Mouse (Mus musculus): ENCODE data around the gene Rpl13.
"Not testable (repeated sequence)": the region's sequence is repeated elsewhere in the genome, so short reads cannot be mapped to it uniquely, and the experiment has no call there.

The Rpl13 gene

GRCm38 (mm10) chr8:123102855-123103254 lies 705 bp downstream of the Rpl13 start:
- POLR2A ChIA-PET: interaction anchor here in 3 of 4 experiments (0.6 to 2.8 kb wide), 57 partner anchors 9 to 580 kb away, joined by 3 to 15 read pairs (median 4); partner anchors contain the start of genes Chmp1a (in 3 of the 3), Spata33 (in 3 of the 3), Ankrd11 (in 2 of the 3) and Spata2l (in 2 of the 3)
- CTCF ChIA-PET: not testable (repeated sequence)

GRCm38 (mm10) chr8:123103285-123103684 lies 1.1 kb downstream of the Rpl13 start:
- ChIA-PET CTCF (no interaction called here), POLR2A (interaction anchor here in 3 of 4 experiments (0.6 to 2.8 kb wide), 72 partner anchors 8 to 1742 kb away, joined by 3 to 15 read pairs (median 4); partner anchors contain the start of genes Chmp1a (in 3 of the 3), Spata33 (in 3 of the 3), Ankrd11 (in 2 of the 3) and Spata2l (in 2 of the 3))

- POLR2A ChIA-PET: interaction anchor here (0.6 to 2.8 kb wide), 71 partner anchors 9 to 1741 kb away, joined by 3 to 15 read pairs (median 4); partner anchors contain the start of genes Chmp1a (in 3 of the 4), Spata33 (in 3 of the 4), Spata2l (in 2 of the 4) and Ankrd11 (in 1 of the 4)
Observed at GRCm38 (mm10) chr8:123104046-123104767, 2.1 kb downstream of the Rpl13 start.

GRCm38 (mm10) chr8:123105553-123106326 lies 3.6 kb downstream of the Rpl13 start:
- CTCF ChIA-PET: interaction anchor here (0.6 to 3.2 kb wide), 25 partner anchors 12 to 753 kb away, joined by 3 to 40 read pairs (median 5); partner anchors contain the start of genes Chmp1a (in 2 of the 4) and Spata33 (in 2 of the 4)
- POLR2A ChIA-PET: interaction anchor here (0.5 to 4.2 kb wide), 59 partner anchors 8 to 811 kb away, joined by 3 to 45 read pairs (median 4); partner anchors contain the start of genes Chmp1a (in 3 of the 4), Spata33 (in 3 of the 4), Spata2l (in 2 of the 4) and Cpne7 (in 1 of the 4)

More at GRCm38 (mm10) chr8:123104046-123104767, 2.1 kb downstream of the Rpl13 start:
- CTCF ChIA-PET: interaction anchor here in 1 of 4 experiments (0.6 kb wide), 1 partner anchor 38 kb away, joined by 3 read pairs; no protein-coding TSS in a partner anchor

- CTCF ChIA-PET: interaction anchor here (0.6 to 3.2 kb wide), 37 partner anchors 9 to 754 kb away, joined by 3 to 40 read pairs (median 5); partner anchors contain the start of genes Chmp1a (in 2 of the 4), Spata33 (in 2 of the 4) and Sult5a1 (in 1 of the 4)
- POLR2A ChIA-PET: interaction anchor here (0.6 to 4.2 kb wide), 57 partner anchors 8 to 822 kb away, joined by 3 to 45 read pairs (median 4); partner anchors contain the start of genes Chmp1a (in 3 of the 4), Spata33 (in 3 of the 4), Ankrd11 (in 2 of the 4) and Spata2l (in 2 of the 4)
Observed at GRCm38 (mm10) chr8:123106531-123106930, 4.4 kb downstream of the Rpl13 start.

- ChIA-PET CTCF (interaction anchor here (0.5 to 3.2 kb wide), 74 partner anchors 8 to 1097 kb away, joined by 3 to 40 read pairs (median 4); partner anchors contain the start of genes Chmp1a (in 3 of the 4), Spata33 (in 3 of the 4), Mc1r (in 1 of the 4) and Spata2l (in 1 of the 4)), POLR2A (interaction anchor here (0.6 to 4.2 kb wide), 61 partner anchors 8 to 585 kb away, joined by 3 to 45 read pairs (median 4); partner anchors contain the start of genes Chmp1a (in 4 of the 4), Spata33 (in 4 of the 4), Ankrd11 (in 2 of the 4) and Cpne7 (in 2 of the 4))
Observed at GRCm38 (mm10) chr8:123108010-123108409, 5.9 kb downstream of the Rpl13 start.

GRCm38 (mm10) chr8:123108953-123109352 lies 6.8 kb downstream of the Rpl13 start:
- ChIA-PET CTCF (interaction anchor here in 3 of 4 experiments (0.6 to 3.2 kb wide), 13 partner anchors 13 to 213 kb away, joined by 3 to 40 read pairs (median 4); partner anchors contain the start of genes Chmp1a (in 2 of the 3) and Spata33 (in 2 of the 3)), POLR2A (interaction anchor here (0.8 to 4.2 kb wide), 24 partner anchors 8 to 586 kb away, joined by 3 to 45 read pairs (median 5); partner anchors contain the start of genes Chmp1a (in 4 of the 4), Spata33 (in 4 of the 4), Cdk10 (in 1 of the 4) and Spata2l (in 1 of the 4))

- ChIA-PET POLR2A (interaction anchor here in 2 of 4 experiments (0.6 to 2.1 kb wide), 11 partner anchors 10 to 102 kb away, joined by 3 to 10 read pairs (median 5); partner anchors contain the start of genes Chmp1a (in 2 of the 2) and Spata33 (in 2 of the 2)), CTCF (interaction anchor here in 3 of 4 experiments (0.5 to 1.8 kb wide), 14 partner anchors 10 to 1287 kb away, joined by 3 to 10 read pairs (median 4); partner anchors contain the start of gene Mc1r (in 1 of the 3))
Observed at GRCm38 (mm10) chr8:123110649-123111048, 8.5 kb downstream of the Rpl13 start.

- ChIA-PET POLR2A (interaction anchor here in 2 of 4 experiments (1.5 to 1.8 kb wide), 2 partner anchors 9 to 13 kb away, joined by 4 to 9 read pairs; no protein-coding TSS in a partner anchor), CTCF (no interaction called here)
Observed at GRCm38 (mm10) chr8:123112892-123113291, 10.7 kb downstream of the Rpl13 start.

- ChIA-PET POLR2A (interaction anchor here in 3 of 4 experiments (0.6 to 1.8 kb wide), 6 partner anchors 9 to 198 kb away, joined by 4 to 9 read pairs (median 4); no protein-coding TSS in a partner anchor), CTCF (interaction anchor here in 2 of 4 experiments (0.6 to 1.1 kb wide), 2 partner anchors 41 to 88 kb away, joined by 3 read pairs; no protein-coding TSS in a partner anchor)
Observed at GRCm38 (mm10) chr8:123113908-123114469, 11.8 kb downstream of the Rpl13 start.

GRCm38 (mm10) chr8:123114644-123115043 lies 12.5 kb downstream of the Rpl13 start:
- ChIA-PET POLR2A (interaction anchor here in 2 of 4 experiments (0.6 to 1.9 kb wide), 7 partner anchors 10 to 223 kb away, joined by 3 to 9 read pairs (median 4); no protein-coding TSS in a partner anchor), CTCF (interaction anchor here in 2 of 4 experiments (0.6 to 1.4 kb wide), 3 partner anchors 40 to 98 kb away, joined by 3 to 4 read pairs (median 3); partner anchors contain the start of genes Chmp1a (in 1 of the 2) and Spata33 (in 1 of the 2))

- POLR2A ChIA-PET: interaction anchor here in 3 of 4 experiments (0.6 to 4.8 kb wide), 11 partner anchors 9 to 421 kb away, joined by 3 to 27 read pairs (median 3); partner anchors contain the start of genes Chmp1a (in 1 of the 3) and Spata33 (in 1 of the 3)
Observed at GRCm38 (mm10) chr8:123117127-123117731, 15.1 kb downstream of the Rpl13 start, which contains the start of gene Cpne7. TSS of gene Cpne7 (plus strand) at chr8:123117374.

GRCm38 (mm10) chr8:123117744-123118143 lies 15.6 kb downstream of the Rpl13 start:
- ChIA-PET POLR2A (interaction anchor here in 3 of 4 experiments (0.6 to 4.8 kb wide), 13 partner anchors 10 to 422 kb away, joined by 3 to 27 read pairs (median 3); partner anchors contain the start of genes Chmp1a (in 1 of the 3) and Spata33 (in 1 of the 3)), CTCF (interaction anchor here in 3 of 4 experiments (0.5 to 1.9 kb wide), 9 partner anchors 10 to 172 kb away, joined by 3 to 8 read pairs (median 4); partner anchors contain the start of genes Chmp1a (in 1 of the 3) and Spata33 (in 1 of the 3))

More at GRCm38 (mm10) chr8:123117127-123117731, 15.1 kb downstream of the Rpl13 start, which contains the start of gene Cpne7:
- CTCF ChIA-PET: interaction anchor here in 3 of 4 experiments (0.5 to 1.9 kb wide), 9 partner anchors 9 to 173 kb away, joined by 3 to 8 read pairs (median 4); partner anchors contain the start of genes Chmp1a (in 1 of the 3) and Spata33 (in 1 of the 3)

- POLR2A ChIA-PET: interaction anchor here in 3 of 4 experiments (0.6 to 4.8 kb wide), 3 partner anchors 14 to 1303 kb away, joined by 3 to 27 read pairs (median 8); no protein-coding TSS in a partner anchor
- CTCF ChIA-PET: interaction anchor here in 2 of 4 experiments (0.6 to 0.9 kb wide), 5 partner anchors 14 to 201 kb away, joined by 3 to 6 read pairs (median 4); no protein-coding TSS in a partner anchor
Observed at GRCm38 (mm10) chr8:123122059-123122458, 19.9 kb downstream of the Rpl13 start.

- ChIA-PET POLR2A (interaction anchor here in 1 of 4 experiments (0.6 to 0.9 kb wide), 3 partner anchors 12 to 67 kb away, joined by 3 read pairs; no protein-coding TSS in a partner anchor), CTCF (interaction anchor here in 2 of 4 experiments (0.8 to 3.6 kb wide), 5 partner anchors 15 to 201 kb away, joined by 4 to 16 read pairs (median 6); no protein-coding TSS in a partner anchor)
Observed at GRCm38 (mm10) chr8:123122670-123123069, 20.5 kb downstream of the Rpl13 start.

Measured in embryonic stem cell, embryonic (primary cell).